Mouse (Mus musculus): ENCODE measurements at regions not wholly inside any gene's neighbourhood (a gene's known extent, or its start where the extent isn't known, plus 50 kb on each side); places are given as distances from the start of the nearest gene placed in this dataset.

- DNase-seq (ENCODE audit: low read depth) = no peak
Measured at GRCm38 (mm10) chr8:26226612-26227528, 107.5 kb downstream of the Gm45692 start.

- DNase-seq (ENCODE audit: low read depth) = no peak
Measured at GRCm38 (mm10) chr8:26227529-26227895, 108.2 kb downstream of the Gm45692 start.

- DNase-seq (ENCODE audit: low read depth) = no peak
Measured at GRCm38 (mm10) chr8:26229548-26229947, 110.2 kb downstream of the Gm45692 start.

GRCm38 (mm10) chr8:26239075-26239474 lies 119.7 kb downstream of the Gm45692 start:
- DNase-seq (ENCODE audit: low read depth) = no peak

DNA sequence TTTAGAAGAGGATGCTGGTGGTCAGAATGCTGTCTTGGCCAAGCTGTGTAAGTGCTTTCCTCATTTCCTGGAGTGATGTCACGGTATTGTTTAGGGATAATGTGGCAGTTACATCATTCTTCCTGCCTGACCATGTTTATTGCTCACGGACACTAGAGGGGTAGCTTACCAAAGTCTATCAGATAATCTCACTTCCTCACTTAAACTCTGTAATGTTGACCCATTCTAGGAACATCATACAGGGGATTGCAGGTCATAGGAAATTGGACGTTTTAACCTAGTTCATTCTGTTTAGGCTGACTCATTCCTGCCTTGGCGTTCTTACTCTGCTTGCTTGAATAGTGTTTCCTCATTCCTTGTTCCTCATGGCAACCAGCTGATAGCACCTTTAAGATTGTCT lies 120.3 kb downstream of the Gm45692 start:
- no peak for DNase-seq (ENCODE audit: low read depth)

- DNase-seq (ENCODE audit: low read depth) = no peak
Measured at GRCm38 (mm10) chr8:26243743-26244142, 124.4 kb downstream of the Gm45692 start.

DNA sequence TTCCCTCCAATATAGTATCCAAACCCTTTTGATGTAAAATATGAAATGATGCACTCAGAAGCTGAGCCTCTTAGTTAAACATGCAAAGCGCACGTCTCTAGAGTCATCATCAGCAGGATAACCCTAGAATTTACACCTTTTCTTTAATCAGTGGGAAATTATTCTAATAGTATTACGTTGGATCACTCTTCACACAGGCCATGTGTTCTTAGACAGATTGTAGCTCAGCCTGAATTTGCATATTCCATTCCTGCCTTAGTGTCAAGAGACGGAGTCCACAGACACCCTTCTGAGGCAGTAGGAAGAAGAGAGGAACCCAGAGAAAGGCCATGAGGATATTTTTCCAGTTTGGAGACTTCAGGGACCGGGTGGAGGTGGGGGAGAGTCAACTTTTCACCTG lies 125.0 kb downstream of the Gm45692 start:
- DNase-seq (ENCODE audit: low read depth) = no peak

DNA sequence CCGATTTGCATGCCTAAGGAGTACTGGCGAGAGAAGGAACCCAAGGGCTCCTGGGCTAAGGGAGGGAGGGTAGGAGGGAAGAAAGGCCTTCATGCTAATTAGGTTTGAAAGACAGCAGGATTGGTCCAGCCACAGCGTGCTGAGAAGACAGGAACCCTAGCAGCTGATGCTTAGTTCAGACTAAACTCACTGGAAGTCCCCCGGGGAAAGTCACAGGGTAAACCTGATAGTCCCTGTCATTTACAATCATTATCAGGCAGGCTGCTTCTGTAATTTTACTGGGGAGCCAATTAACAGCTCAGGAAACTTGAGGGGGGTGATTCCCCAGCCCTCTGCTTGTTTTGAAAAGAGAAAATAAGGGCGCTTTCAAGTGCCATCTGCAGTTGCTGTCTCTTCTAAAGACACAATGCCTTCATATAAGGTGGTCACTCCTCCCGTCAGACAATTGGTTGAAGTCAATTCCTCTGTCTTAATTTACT lies 135.9 kb downstream of the Gm45692 start:
- no peak for DNase-seq (ENCODE audit: low read depth)

GRCm38 (mm10) chr8:26260294-26260693 lies 141.0 kb downstream of the Gm45692 start:
- no peak for DNase-seq (ENCODE audit: low read depth)

GRCm38 (mm10) chr8:26262536-26262935 lies 143.2 kb downstream of the Gm45692 start:
- DNase-seq (ENCODE audit: low read depth) = no peak

GRCm38 (mm10) chr8:26264869-26265321 lies 145.6 kb downstream of the Gm45692 start:
- no peak for DNase-seq (ENCODE audit: low read depth)

- no peak for DNase-seq (ENCODE audit: low read depth)
Measured at GRCm38 (mm10) chr8:26265366-26265765, 146.0 kb downstream of the Gm45692 start.

- DNase-seq (ENCODE audit: low read depth) = no peak
Measured at GRCm38 (mm10) chr8:26266384-26266783, 147.1 kb downstream of the Gm45692 start.

DNA sequence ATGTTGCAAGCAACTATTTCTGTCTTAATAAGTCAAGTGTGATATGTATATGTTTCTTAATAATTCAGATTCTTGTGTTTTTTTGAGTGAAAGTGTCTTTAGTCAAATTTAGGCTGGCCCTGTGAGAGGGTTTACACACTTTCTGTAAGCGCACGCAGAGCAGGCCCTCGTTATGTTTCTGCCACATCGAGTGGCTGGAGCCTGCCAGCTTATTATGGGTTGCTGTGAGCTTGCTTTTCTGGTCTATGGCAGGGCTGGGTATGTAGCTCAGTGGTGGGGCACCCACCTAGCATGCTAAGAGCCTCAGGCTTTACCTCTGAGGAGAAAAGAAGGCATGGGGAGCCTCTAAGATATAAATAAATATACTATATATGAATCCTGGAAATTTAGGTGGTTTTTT lies 148.2 kb downstream of the Gm45692 start:
- no peak for DNase-seq (ENCODE audit: low read depth)

GRCm38 (mm10) chr8:26268751-26269415 lies 149.5 kb downstream of the Gm45692 start:
- no peak for DNase-seq (ENCODE audit: low read depth)

DNA sequence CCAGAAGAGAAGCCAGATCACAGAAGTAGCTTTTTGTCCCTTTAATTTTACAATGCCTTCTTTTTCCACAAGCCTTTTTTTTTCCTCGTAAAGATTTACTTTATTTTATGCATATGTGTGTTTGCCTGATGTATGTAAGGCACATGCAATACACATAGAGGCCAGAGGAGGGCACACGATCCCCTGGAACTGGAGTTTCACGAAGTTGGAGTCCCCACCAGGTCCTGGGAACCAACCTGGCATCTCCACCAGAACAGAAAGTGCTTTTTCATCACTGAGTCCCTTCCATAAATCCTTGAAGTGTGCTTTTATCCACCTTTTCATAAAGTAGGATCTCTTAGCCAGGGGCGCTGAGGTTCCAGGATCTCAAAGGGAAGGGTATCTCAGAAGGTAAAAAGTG lies 152.8 kb downstream of the Gm45692 start:
- DNase-seq (ENCODE audit: low read depth) = no peak

- no peak for DNase-seq (ENCODE audit: low read depth)
Measured at GRCm38 (mm10) chr8:26272675-26273414, 153.5 kb downstream of the Gm45692 start.

DNA sequence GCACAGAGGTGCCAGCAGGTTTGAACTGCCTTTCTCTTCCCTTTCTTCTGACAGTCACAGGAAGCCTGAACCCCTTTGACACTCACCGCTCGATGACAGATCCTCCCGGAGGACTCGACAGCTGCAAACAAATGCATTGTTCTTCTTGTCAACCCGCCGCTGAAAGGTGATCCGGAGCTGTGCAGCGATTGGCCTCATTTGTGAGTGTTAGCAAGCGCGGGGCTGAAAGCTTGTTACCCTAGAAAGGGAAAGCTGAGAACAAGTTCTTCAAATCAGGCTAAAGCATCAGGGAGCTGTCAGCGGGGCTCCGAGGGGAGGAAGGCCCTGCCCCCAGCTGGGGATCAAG lies 154.1 kb downstream of the Gm45692 start:
- no peak for DNase-seq (ENCODE audit: low read depth)

GRCm38 (mm10) chr8:26273792-26274191 lies 154.5 kb downstream of the Gm45692 start:
- no peak for DNase-seq (ENCODE audit: low read depth)

GRCm38 (mm10) chr8:26274481-26274880 lies 155.1 kb downstream of the Gm45692 start:
- DNase-seq (ENCODE audit: low read depth) = no peak

GRCm38 (mm10) chr8:26282156-26282935 lies 163.0 kb downstream of the Gm45692 start:
- no peak for DNase-seq (ENCODE audit: low read depth)

GRCm38 (mm10) chr8:26283957-26284356 lies 164.6 kb downstream of the Gm45692 start:
- no peak for DNase-seq (ENCODE audit: low read depth)

All from fibroblast of lung, adult 2 months (primary cell).